Mouse (Mus musculus) brain, adult 2 months (tissue): Measurements from ENCODE around the gene Zyg11a.
"Not testable (repeated sequence)": the region's sequence is repeated elsewhere in the genome, so short reads cannot be mapped to it uniquely, and the experiment has no call there.

Source experiments
- DNase-seq: peaks from one replicate; pipeline ENCODE4 v3.0.0; 2011; ENCODE audit warnings: low read depth, low spot score

Zyg11a gene

GRCm38 (mm10) chr4:108217332-108218179 lies at the start of gene Zyg11a:
TSS of gene Zyg11a (minus strand) at chr4:108218048.
- DNase-seq: no peak

GRCm38 (mm10) chr4:108265774-108266173 lies 47.9 kb upstream of the Zyg11a start:
- DNase-seq: no peak

DNA sequence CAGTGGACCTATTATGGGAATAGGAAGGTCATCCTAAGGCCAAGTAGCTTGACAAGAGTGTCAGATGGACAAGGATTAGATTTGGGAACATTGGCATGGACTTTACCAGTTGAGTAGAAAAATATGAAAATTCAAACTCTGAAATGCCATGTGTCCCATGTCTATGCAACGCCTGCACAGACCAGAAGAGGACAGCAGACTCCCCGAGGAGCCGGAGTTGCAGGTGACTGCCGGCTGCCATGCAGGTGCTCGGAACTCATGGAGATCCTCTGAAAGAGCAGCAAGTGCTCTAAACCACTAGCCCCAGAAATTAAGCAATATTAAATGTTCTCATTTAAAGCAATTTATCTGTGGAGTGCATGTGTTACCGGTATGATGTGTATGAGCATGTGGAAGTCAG lies 35.5 kb upstream of the Zyg11a start:
- peak; percentile 11 for DNase-seq

DNA sequence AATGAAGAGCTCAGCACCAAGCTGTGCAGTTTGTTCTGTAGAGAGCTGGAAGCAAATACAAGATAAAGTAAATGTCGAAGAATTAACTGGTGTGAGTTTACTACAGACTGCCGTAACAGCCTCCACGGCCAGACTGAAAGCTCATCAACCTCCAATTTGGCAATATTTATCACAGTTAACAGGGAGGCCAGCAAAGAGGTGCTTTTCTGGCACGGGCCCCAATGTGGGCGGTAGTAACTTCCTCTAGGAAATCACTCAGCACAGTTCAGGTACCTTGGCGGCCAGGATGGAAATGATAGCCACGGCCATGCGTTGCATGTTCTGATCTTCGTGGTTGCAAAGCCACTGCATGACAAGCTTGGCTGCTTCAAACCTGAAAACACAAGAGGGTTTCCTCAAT lies 32.7 kb upstream of the Zyg11a start:
- no peak for DNase-seq

DNA sequence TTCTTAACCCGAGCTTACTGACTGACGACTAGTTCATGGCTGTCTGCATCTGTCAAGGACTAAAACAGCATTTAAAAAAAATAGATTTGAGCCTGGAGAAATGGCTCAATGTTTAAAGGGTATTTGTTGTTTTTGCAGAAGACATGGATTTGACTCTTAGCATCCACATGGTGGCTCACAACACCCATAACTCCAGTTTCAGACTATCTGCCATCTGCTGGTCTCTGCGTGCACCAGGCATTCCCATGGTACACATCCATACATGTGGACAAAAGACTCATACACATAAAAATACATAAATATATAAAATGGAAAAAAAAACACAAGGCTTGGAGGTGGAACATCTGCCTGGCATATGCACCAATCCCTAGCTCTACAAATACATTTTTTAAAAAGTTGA lies 31.5 kb upstream of the Zyg11a start:
- DNase-seq: peak; percentile 21

DNA sequence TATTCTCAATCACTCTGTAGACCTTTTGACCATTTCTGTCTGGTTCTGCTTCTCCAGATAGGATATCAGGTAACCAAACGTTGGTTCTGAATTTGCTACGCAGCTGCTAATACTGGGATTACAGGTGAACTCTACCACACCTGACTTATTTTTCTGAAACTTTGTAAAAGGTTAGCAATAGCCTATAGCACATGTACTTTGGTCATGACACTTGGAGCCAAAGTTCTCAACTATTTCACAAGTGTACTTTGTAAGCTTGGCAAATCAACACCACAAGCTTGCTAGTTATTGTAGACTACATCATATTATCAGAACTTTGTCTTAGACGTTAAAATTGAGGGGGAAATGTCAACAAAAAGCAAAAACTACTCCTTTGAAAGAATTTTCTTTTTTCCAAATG lies 15.8 kb upstream of the Zyg11a start:
- no peak for DNase-seq

- DNase-seq: no peak
These were observed 7.6 kb upstream of the Zyg11a start for GRCm38 (mm10) chr4:108225341-108225872.

DNA sequence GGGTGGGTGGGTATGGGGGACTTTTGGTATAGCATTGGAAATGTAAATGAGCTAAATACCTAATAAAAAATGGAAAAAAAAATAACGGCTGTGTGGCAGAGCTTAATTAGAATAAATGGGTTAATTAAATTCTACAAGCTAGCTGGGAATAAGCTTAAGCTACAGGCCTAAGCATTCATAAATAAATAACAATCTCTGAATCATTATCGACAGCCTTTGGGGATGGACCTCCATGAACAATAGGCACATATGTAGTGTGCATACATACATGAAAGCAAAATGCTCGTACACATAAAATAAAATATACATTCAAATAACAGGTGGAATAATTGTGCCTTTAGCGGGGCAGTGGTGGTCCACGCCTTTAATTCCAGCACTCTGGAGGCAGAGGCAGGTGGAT lies 4.7 kb upstream of the Zyg11a start:
- no peak for DNase-seq

DNA sequence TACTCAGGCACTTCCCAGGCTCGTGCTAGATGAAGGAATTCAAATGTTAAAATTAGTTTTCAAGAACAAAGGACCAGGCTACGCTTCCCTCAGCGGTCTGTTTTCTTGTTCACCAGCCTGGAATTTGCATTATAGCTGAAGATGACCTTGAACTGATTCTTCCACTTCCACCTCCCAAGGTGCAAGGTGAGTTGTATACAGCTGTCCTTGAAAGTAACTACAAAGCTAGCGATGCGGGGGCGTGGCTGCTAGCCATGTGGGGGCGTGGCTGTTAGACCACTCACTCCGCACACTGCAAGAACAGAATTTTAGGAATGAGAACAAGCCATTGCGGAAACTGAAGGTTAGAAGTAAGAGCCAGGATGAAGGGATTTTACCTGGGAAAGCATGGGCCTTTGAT lies 1.2 kb upstream of the Zyg11a start:
- no peak for DNase-seq

DNA sequence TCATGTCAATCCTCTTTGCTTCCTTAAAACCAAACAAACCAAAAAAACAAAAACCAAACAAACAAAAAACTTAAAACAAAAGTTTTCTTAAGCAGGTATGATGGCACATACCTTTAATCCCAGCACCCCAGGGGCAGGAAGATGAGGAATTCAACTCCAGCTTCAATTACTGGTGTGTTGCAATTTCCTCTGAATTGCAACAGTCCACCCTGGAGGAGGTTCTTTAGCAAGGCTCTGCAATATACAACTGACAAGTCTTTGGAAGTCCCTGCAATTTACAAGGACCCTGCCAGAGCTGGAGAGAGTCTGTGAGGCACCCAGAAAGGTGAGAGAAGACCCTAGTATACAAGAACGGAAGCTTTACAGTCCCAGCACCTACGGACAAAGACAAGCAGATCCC lies 4.8 kb downstream of the Zyg11a start:
- no peak for DNase-seq

DNA sequence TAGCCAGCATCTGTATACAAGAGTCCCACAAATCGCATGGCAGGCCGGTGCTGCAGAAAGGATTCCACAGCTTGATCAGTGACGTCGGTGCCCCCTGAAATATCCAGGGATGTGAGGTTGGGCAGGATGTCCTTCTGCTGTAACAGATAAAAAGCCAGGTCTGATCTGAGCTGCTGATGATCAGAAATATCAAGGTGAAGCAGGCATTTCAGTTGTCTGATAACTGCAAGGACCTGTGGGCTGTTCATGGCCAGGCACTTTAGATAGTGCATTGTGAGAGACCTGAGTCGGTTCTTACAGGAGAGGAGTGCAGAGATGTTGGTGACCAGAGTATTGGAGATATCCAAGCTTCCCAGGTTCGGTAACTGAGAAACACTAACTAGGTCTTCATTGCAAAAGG lies 13.2 kb downstream of the Zyg11a start:
- DNase-seq: no peak

DNA sequence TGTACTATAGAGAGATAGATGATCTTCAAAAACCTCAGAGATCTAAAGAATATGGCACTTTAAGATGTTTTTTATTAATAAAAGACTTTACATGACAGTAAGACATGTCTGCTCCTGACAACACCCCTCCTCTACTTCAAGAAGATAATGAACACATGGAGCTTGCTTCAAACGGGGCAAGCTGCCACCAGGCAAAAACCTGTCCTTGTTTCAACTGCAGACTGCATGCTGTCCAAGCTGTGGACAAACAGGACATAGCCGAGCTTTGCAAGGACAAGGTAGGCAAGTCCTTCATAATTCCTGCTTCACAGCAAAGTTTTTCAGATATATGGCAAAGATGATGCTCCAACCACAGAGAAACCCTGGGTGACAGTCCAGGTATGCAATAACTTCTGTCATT lies 18.6 kb downstream of the Zyg11a start:
- peak; percentile 35 for DNase-seq

- peak; percentile 43 for DNase-seq
These were observed 21.5 kb downstream of the Zyg11a start for GRCm38 (mm10) chr4:108196277-108196855.

- no peak for DNase-seq
These were observed 25.0 kb downstream of the Zyg11a start for GRCm38 (mm10) chr4:108192821-108193323.

DNA sequence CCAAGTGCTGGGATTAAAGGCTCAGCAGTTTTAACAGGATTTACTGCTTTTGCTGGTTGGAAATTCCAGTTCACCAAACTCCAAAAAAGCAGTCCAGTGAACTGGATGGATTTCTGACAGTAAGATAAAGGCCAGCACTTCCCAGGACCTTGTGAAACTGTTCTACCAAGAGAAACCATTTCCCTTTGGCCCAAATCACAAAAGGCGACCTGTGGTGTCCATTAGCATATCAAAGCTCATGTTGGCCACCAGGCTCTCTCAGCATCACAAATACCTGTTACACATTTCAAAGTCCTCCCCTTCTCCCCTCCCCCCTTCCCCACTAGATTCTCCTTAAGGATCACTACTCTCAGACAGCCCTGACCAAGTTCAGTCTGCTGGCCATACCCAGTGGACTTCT lies 35.6 kb downstream of the Zyg11a start:
- DNase-seq: no peak

GRCm38 (mm10) chr4:108168056-108168455 lies 49.8 kb downstream of the Zyg11a start:
- DNase-seq: no peak

DNA sequence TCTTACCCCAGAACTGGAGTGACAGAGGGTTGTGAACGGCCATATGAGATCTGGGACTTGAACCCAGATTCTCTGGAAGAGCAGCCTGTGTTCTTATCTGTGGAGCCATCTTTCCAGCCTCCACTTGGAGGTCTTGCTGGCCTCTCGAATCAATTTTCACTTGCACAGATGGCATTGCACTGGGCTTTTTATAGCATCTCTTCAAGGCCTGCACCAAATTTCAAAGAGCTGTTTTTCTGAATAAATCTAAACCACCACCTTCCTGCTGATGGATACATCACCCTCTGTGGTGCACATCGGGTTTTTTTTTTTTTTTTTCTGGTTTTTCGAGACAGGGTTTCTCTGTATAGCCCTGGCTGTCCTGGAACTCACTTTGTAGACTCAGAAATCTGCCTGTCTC lies 51.0 kb downstream of the Zyg11a start:
- DNase-seq: peak; percentile 71

DNA sequence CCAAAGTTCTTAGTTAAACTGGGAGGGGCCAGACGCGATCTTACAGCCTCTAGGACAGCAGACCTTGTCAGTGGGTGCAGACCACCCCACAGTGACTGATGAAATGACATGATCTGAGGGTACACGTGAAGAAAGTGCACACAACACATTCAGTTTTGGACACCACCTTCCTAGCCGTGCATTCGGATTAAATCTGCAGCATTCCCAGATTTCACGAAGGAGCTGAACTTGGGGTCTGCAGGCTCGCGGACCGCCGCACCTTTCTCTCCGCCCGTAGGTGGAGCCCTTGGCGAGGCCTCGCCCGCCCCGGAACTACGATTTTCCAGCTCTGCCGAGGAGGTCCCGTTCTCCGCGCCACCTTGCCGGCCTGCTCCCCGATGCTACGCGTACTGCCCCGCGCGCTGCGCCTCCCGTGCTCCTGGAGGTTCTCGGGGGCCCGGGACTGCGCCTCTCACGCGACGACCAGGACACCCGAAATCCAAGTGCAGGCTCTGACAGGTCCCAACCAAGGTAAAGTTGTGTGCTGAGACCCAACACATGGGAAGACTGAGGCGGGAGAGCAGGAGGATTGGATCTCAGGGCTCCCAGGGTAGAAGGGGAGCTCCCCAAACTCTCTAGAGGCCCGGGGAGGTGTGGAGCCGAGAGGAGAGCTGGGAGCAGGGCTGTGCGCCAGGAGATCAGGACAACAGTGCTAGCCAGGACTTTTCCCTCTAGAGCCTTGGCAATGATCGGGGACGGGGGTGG lies 52.5 kb downstream of the Zyg11a start, which contains the start of gene Echdc2:
Echdc2 (plus strand) TSS at position 286 of the 744 bp plus-strand sequence.
- DNase-seq: peak; percentile 54

GRCm38 (mm10) chr4:108163291-108163690 lies 54.6 kb downstream of the Zyg11a start:
- DNase-seq: no peak

DNA sequence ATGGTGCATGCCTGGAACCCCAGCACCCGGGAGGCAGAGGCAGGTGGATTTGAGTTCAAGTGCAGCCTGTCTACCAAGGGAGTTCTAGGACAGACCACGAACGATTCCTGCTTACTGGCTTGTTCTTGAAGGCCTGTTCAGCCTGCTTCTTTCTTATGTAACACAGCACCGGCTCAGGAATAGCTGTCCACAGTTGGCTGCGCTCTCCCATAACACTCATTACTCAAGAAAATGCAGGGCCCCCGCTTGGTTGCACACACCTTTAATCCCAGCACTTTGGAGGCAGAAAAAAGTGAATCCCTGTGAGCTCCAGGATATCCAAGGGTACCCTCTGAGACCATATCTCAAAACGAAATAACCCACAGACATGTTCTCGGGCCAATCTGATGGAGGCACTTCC lies 55.9 kb downstream of the Zyg11a start:
- DNase-seq: no peak

- DNase-seq: not testable (repeated sequence)
These were observed 62.7 kb downstream of the Zyg11a start for GRCm38 (mm10) chr4:108155141-108155540.

DNA sequence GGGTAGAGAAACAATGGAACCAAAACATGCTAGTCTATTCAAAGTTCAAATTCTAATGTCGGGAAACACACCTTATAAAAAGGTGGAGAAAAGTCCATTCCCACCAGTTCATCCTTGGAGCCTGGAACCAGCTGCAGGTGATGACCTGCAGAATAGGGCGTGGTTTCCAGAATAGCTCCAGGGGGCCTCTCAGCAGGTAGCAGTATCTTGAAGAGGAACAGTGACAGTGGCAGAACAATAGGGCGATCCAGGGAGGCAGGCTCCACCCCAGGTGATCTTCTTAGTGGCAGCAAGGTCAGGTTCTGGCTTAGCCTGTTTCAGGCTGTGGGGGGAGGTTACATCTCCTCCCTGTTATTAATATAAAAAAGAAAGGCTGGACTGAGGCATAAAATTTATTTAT lies 72.3 kb downstream of the Zyg11a start:
- not testable (repeated sequence) for DNase-seq
